Mouse (Mus musculus): ENCODE measurements around the gene Osbpl7.

DNA sequence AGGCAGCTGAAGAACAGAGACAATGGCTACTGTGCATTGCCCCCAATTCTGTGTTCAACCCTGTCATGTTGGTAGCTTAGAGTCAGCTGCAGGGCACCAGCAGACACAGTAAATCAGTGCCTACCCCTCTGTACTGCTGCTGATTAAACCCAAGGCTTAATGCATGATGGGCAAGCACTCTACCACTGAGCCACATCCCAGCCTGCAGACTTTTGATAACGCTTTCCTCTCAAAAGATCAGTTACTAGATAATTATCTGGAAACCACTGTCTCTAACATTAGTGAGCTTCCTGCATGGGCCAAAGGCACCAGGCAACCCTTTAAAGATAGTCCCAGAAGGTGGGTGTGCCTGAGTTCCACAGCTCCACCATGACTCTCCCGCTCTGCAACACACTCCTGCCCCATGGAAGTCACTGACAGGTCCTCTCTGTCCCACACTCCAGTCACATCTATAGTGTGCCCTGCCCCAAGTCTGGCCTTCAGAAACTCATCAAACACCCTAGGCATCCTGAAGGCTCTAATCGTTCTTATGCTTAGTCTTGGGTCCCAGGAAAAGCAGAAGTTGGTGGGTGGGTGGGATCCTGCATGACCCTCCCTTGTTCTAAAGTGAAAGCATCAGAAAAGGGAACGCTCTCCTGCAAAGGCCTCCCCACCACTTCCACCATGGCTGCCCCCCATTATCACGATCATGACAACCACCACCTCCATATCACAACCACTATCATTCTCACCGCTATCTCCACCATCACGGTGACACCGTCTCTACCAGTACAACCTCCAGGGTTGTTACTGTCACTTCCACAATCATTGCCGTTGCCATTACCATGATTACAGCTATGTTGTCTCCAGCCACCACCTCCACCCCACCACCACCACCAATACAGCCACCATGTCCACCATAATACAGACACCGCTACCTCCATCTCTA is 53.0 kb downstream of the Osbpl7 start:
- TF ChIP-seq POLR2A (IDR thresholded peaks at IDR 0.05; ENCODE audit: low read depth, low read length), result no peak
- no peak for TF ChIP-seq CTCF (conservative IDR thresholded peaks at IDR 0.05; ENCODE audit: insufficient read depth, insufficient read length, low read depth, low read length)
